Mouse (Mus musculus): Measurements from ENCODE around the gene Bloc1s5. TPM values are rescaled to one million over a fixed set of nuclear protein-coding genes. Genes with fewer than 3 reads are reported as not detected.

Bloc1s5 gene
- polyA plus RNA-seq, 1 experiment from 2014 or later = 26.2 TPM

- Histone ChIP-seq H3K4me1 (no peaks in the 10 kb centered on the region), H3K9me3 (no peaks in the 10 kb centered on the region), H3K4me2 (replicated peaks) (no peak overlapping the region), H3K9ac (replicated peaks) (no peak overlapping the region), H3K36me3 (no peaks in the 10 kb centered on the region), H3K27ac (replicated peaks) (no peak overlapping the region), H3K27me3 (no peaks in the 10 kb centered on the region), H3K4me3 (no peak overlapping the region)
- ATAC-seq (ENCODE audit: low FRiP score, low read depth) = no peak
- WGBS = 87% methylated on average over 4 of the region's 4 CpGs
Observed at GRCm38 (mm10) chr13:38546754-38547153, 88.2 kb downstream of the Bloc1s5 start.

GRCm38 (mm10) chr13:38545460-38545859 is 89.4 kb downstream of the Bloc1s5 start:
- no peaks in the 10 kb centered on the region for H3K36me3 ChIP-seq
- WGBS = 74% methylated on average over 3 of the region's 3 CpGs
- no peak overlapping the region for H3K4me2 ChIP-seq (replicated peaks)
- ATAC-seq (ENCODE audit: low FRiP score, low read depth) = no peak
- no peak overlapping the region for H3K4me3 ChIP-seq
- H3K4me1 ChIP-seq = no peaks in the 10 kb centered on the region
- H3K9ac ChIP-seq (replicated peaks) = no peak overlapping the region
- H3K27ac ChIP-seq (replicated peaks) = no peak overlapping the region
- no peaks in the 10 kb centered on the region for H3K27me3 ChIP-seq
- no peaks in the 10 kb centered on the region for H3K9me3 ChIP-seq

GRCm38 (mm10) chr13:38544769-38545445 is 90.0 kb downstream of the Bloc1s5 start:
- no peaks in the 10 kb centered on the region for H3K36me3 ChIP-seq
- no peak overlapping the region for H3K4me2 ChIP-seq (replicated peaks)
- WGBS = 87% methylated on average over 8 of the region's 8 CpGs
- H3K9me3 ChIP-seq = no peaks in the 10 kb centered on the region
- no peak overlapping the region for H3K4me3 ChIP-seq
- no peak for ATAC-seq (ENCODE audit: low FRiP score, low read depth)
- no peak overlapping the region for H3K9ac ChIP-seq (replicated peaks)
- no peaks in the 10 kb centered on the region for H3K27me3 ChIP-seq
- no peak overlapping the region for H3K27ac ChIP-seq (replicated peaks)
- H3K4me1 ChIP-seq = no peaks in the 10 kb centered on the region

- no peak overlapping the region for H3K27ac ChIP-seq (replicated peaks)
- no peak overlapping the region for H3K9ac ChIP-seq (replicated peaks)
- 78% methylated on average over 8 of the region's 8 CpGs for WGBS
- H3K4me2 ChIP-seq (replicated peaks) = no peak overlapping the region
- no peaks in the 10 kb centered on the region for H3K36me3 ChIP-seq
- no peaks in the 10 kb centered on the region for H3K4me1 ChIP-seq
- no peak for ATAC-seq (ENCODE audit: low FRiP score, low read depth)
- no peaks in the 10 kb centered on the region for H3K9me3 ChIP-seq
- H3K4me3 ChIP-seq = no peak overlapping the region
- H3K27me3 ChIP-seq = no peaks in the 10 kb centered on the region
Observed at GRCm38 (mm10) chr13:38543455-38544125, 91.3 kb downstream of the Bloc1s5 start.

Other genes with a start within 250 kb of the Bloc1s5 start
- gene Txndc5, start 106.3 kb downstream of the Bloc1s5 start, polyA plus RNA-seq (2016; fragmentation: Nextera tagmentation; extraction: Ambion mirVana) = 104 and 116 TPM in 2 replicates
- 60.0 and 63.9 TPM in 2 replicates for gene Eef1e1, start 23.9 kb upstream of the Bloc1s5 start, polyA plus RNA-seq (2016; fragmentation: Nextera tagmentation; extraction: Ambion mirVana)